Mouse (Mus musculus): ENCODE data around the gene Dhrs7b. TPM values are rescaled to one million over a fixed set of nuclear protein-coding genes. Genes with fewer than 3 reads are reported as not detected.

The Dhrs7b gene
- polyA plus RNA-seq (2014; fragmentation: Nextera tagmentation; extraction: Ambion mirVana), result 30.7 and 33.7 TPM in 2 replicates

GRCm38 (mm10) chr11:60830433-60831052 lies at the start of gene Dhrs7b:
Dhrs7b (plus strand) TSS chr11:60830631.
- Histone ChIP-seq H3K27me3 (ENCODE audit: control insufficient read depth, insufficient read depth, low read length) (no peaks in the 10 kb centered on the region), H3K36me3 (replicated peaks; ENCODE audit: control insufficient read depth, insufficient read depth, low read depth, low read length) (no peaks in the 10 kb centered on the region), H3K4me1 (ENCODE audit: control insufficient read depth, insufficient read depth, low read length) (no peaks in the 10 kb centered on the region; the same call in 1 of the 2 replicates), H3K4me2 (ENCODE audit: low read depth, low read length) (peak within 1 kb of the TSS; percentile 72), H3K9me3 (replicated peaks; ENCODE audit: control insufficient read depth, low read length) (no peaks in the 10 kb centered on the region), H3K9ac (replicated peaks; ENCODE audit: low read length) (peak within 1 kb of the TSS; percentile 66), H3K4me3 (ENCODE audit: low read depth, low read length) (peak within 1 kb of the TSS; percentile 62), H3K27ac (replicated peaks; ENCODE audit: low read depth, low read length) (no peak within 1 kb of the TSS)
- peak; percentile 93 for ATAC-seq (replicated peaks; ENCODE audit: insufficient number of reproducible peaks, low FRiP score, low TSS enrichment, low read depth)
- DNase-seq (ENCODE audit: low spot score), result peak; percentile 94
- under 1% methylated on average over 34 of the region's 34 CpGs for WGBS

- H3K4me1 ChIP-seq (ENCODE audit: control insufficient read depth, insufficient read depth, low read length), result no peaks in the 10 kb centered on the region; the same call in 1 of the 2 replicates
- WGBS, result 88% methylated on average over 8 of the region's 8 CpGs
Observed at GRCm38 (mm10) chr11:60784179-60784922, 46.1 kb upstream of the Dhrs7b start.

GRCm38 (mm10) chr11:60787595-60787994 lies 42.8 kb upstream of the Dhrs7b start:
- Histone ChIP-seq H3K27me3 (ENCODE audit: control insufficient read depth, insufficient read depth, low read length) (no peaks in the 10 kb centered on the region), H3K27ac (replicated peaks; ENCODE audit: low read depth, low read length) (no peak overlapping the region), H3K4me3 (ENCODE audit: low read depth, low read length) (no peak overlapping the region), H3K9ac (replicated peaks; ENCODE audit: low read length) (no peak overlapping the region), H3K36me3 (replicated peaks; ENCODE audit: control insufficient read depth, insufficient read depth, low read depth, low read length) (peaks cover 6% of the 10 kb centered on the region; the same call in 1 of the 2 replicates), H3K9me3 (replicated peaks; ENCODE audit: control insufficient read depth, low read length) (no peaks in the 10 kb centered on the region), H3K4me1 (ENCODE audit: control insufficient read depth, insufficient read depth, low read length) (no peaks in the 10 kb centered on the region), H3K4me2 (ENCODE audit: low read depth, low read length) (no peak overlapping the region)
- ATAC-seq (replicated peaks; ENCODE audit: insufficient number of reproducible peaks, low FRiP score, low TSS enrichment, low read depth) (no peak), DNase-seq (ENCODE audit: low spot score) (no peak)
- 79% methylated on average over 1 of the region's 1 CpGs for WGBS

More at GRCm38 (mm10) chr11:60784179-60784922, 46.1 kb upstream of the Dhrs7b start:
- no peak overlapping the region for H3K4me3 ChIP-seq (ENCODE audit: low read depth, low read length)
- H3K9ac ChIP-seq (replicated peaks; ENCODE audit: low read length), result no peak overlapping the region
- peaks cover 4% of the 10 kb centered on the region; the same call in 1 of the 2 replicates for H3K36me3 ChIP-seq (replicated peaks; ENCODE audit: control insufficient read depth, insufficient read depth, low read depth, low read length)
- no peak overlapping the region for H3K27ac ChIP-seq (replicated peaks; ENCODE audit: low read depth, low read length)
- DNase-seq (ENCODE audit: low spot score), result no peak
- ATAC-seq (replicated peaks; ENCODE audit: insufficient number of reproducible peaks, low FRiP score, low TSS enrichment, low read depth), result no peak
- H3K4me2 ChIP-seq (ENCODE audit: low read depth, low read length), result no peak overlapping the region
- H3K9me3 ChIP-seq (replicated peaks; ENCODE audit: control insufficient read depth, low read length), result no peaks in the 10 kb centered on the region
- H3K27me3 ChIP-seq (ENCODE audit: control insufficient read depth, insufficient read depth, low read length), result no peaks in the 10 kb centered on the region

GRCm38 (mm10) chr11:60790472-60790871 lies 40.0 kb upstream of the Dhrs7b start:
- Histone ChIP-seq H3K9ac (replicated peaks; ENCODE audit: low read length) (no peak overlapping the region), H3K27me3 (ENCODE audit: control insufficient read depth, insufficient read depth, low read length) (no peaks in the 10 kb centered on the region), H3K9me3 (replicated peaks; ENCODE audit: control insufficient read depth, low read length) (no peaks in the 10 kb centered on the region), H3K4me2 (ENCODE audit: low read depth, low read length) (no peak overlapping the region), H3K27ac (replicated peaks; ENCODE audit: low read depth, low read length) (no peak overlapping the region), H3K4me3 (ENCODE audit: low read depth, low read length) (no peak overlapping the region), H3K4me1 (ENCODE audit: control insufficient read depth, insufficient read depth, low read length) (no peaks in the 10 kb centered on the region), H3K36me3 (replicated peaks; ENCODE audit: control insufficient read depth, insufficient read depth, low read depth, low read length) (peaks cover 6% of the 10 kb centered on the region; the same call in 1 of the 2 replicates)
- ATAC-seq (replicated peaks; ENCODE audit: insufficient number of reproducible peaks, low FRiP score, low TSS enrichment, low read depth) (no peak), DNase-seq (ENCODE audit: low spot score) (no peak)
- 57% methylated on average over 2 of the region's 2 CpGs for WGBS

- no peaks in the 10 kb centered on the region for H3K9me3 ChIP-seq (replicated peaks; ENCODE audit: control insufficient read depth, low read length)
- H3K4me3 ChIP-seq (ENCODE audit: low read depth, low read length), result no peak overlapping the region
- H3K4me2 ChIP-seq (ENCODE audit: low read depth, low read length), result no peak overlapping the region
- H3K27ac ChIP-seq (replicated peaks; ENCODE audit: low read depth, low read length), result no peak overlapping the region
- no peak for DNase-seq (ENCODE audit: low spot score)
- no peaks in the 10 kb centered on the region for H3K4me1 ChIP-seq (ENCODE audit: control insufficient read depth, insufficient read depth, low read length)
- no peak for ATAC-seq (replicated peaks; ENCODE audit: insufficient number of reproducible peaks, low FRiP score, low TSS enrichment, low read depth)
- H3K36me3 ChIP-seq (replicated peaks; ENCODE audit: control insufficient read depth, insufficient read depth, low read depth, low read length), result peaks cover 5% of the 10 kb centered on the region
- no peaks in the 10 kb centered on the region for H3K27me3 ChIP-seq (ENCODE audit: control insufficient read depth, insufficient read depth, low read length)
- no peak overlapping the region for H3K9ac ChIP-seq (replicated peaks; ENCODE audit: low read length)
- 92% methylated on average over 11 of the region's 11 CpGs for WGBS
Observed at GRCm38 (mm10) chr11:60796342-60796741, 34.1 kb upstream of the Dhrs7b start.

- Histone ChIP-seq H3K9ac (replicated peaks; ENCODE audit: low read length) (no peak overlapping the region), H3K27me3 (ENCODE audit: control insufficient read depth, insufficient read depth, low read length) (no peaks in the 10 kb centered on the region), H3K36me3 (replicated peaks; ENCODE audit: control insufficient read depth, insufficient read depth, low read depth, low read length) (peaks cover 2% of the 10 kb centered on the region), H3K4me1 (ENCODE audit: control insufficient read depth, insufficient read depth, low read length) (no peaks in the 10 kb centered on the region), H3K27ac (replicated peaks; ENCODE audit: low read depth, low read length) (no peak overlapping the region), H3K4me3 (ENCODE audit: low read depth, low read length) (no peak overlapping the region), H3K9me3 (replicated peaks; ENCODE audit: control insufficient read depth, low read length) (no peaks in the 10 kb centered on the region), H3K4me2 (ENCODE audit: low read depth, low read length) (no peak overlapping the region)
- no peak for ATAC-seq (replicated peaks; ENCODE audit: insufficient number of reproducible peaks, low FRiP score, low TSS enrichment, low read depth)
- 75% methylated on average over 4 of the region's 4 CpGs for WGBS
- DNase-seq (ENCODE audit: low spot score), result no peak
Observed at GRCm38 (mm10) chr11:60799977-60800376, 30.5 kb upstream of the Dhrs7b start.

- H3K4me3 ChIP-seq (ENCODE audit: low read depth, low read length), result no peak overlapping the region
- no peak for ATAC-seq (replicated peaks; ENCODE audit: insufficient number of reproducible peaks, low FRiP score, low TSS enrichment, low read depth)
- H3K36me3 ChIP-seq (replicated peaks; ENCODE audit: control insufficient read depth, insufficient read depth, low read depth, low read length), result peaks cover 2% of the 10 kb centered on the region
- no peaks in the 10 kb centered on the region for H3K9me3 ChIP-seq (replicated peaks; ENCODE audit: control insufficient read depth, low read length)
- no peaks in the 10 kb centered on the region for H3K27me3 ChIP-seq (ENCODE audit: control insufficient read depth, insufficient read depth, low read length)
- H3K4me2 ChIP-seq (ENCODE audit: low read depth, low read length), result no peak overlapping the region
- WGBS, result 100% methylated on average over 1 of the region's 1 CpGs
- DNase-seq (ENCODE audit: low spot score), result no peak
- H3K4me1 ChIP-seq (ENCODE audit: control insufficient read depth, insufficient read depth, low read length), result no peaks in the 10 kb centered on the region
- H3K27ac ChIP-seq (replicated peaks; ENCODE audit: low read depth, low read length), result no peak overlapping the region
- no peak overlapping the region for H3K9ac ChIP-seq (replicated peaks; ENCODE audit: low read length)
Observed at GRCm38 (mm10) chr11:60800892-60801291, 29.5 kb upstream of the Dhrs7b start.
